8 mouse cellular contexts compared by ENCODE assay signal in the genomic region with DNA sequence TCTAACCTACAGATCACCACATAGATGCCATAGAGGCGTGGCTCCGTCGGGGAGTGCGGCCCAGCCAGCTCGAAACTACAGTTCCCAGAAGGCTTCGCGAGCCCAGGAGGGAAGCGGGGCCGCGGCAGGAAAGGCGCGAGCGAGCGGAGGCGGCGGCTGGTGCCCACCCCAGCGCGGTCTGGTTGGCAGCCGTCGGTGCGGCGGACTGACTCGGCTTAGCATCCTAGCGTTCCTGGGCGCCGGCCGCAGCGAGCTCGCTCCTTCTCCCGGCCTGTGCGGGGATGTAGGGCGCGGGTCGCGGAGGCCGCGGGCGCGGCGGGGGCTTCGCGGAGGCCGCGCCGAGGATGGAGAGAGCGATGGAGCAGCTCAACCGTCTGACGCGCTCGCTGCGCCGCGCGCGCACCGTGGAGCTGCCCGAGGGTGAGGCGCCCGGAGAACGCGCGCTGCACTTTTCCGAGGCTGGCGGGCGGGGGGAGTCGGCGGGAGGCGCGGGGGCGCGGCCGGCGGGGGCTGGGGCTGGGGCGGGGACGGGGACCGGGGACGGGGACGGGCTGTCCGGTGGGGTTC. TPM values are rescaled to one million over a fixed set of nuclear protein-coding genes. Genes with fewer than 3 reads are reported as not detected.
A peak's percentile ranks its signal among the peaks of the same experiment; 100 is the strongest.
DNase-seq lines count a peak whose midpoint lies in the region; ATAC-seq and TF ChIP-seq lines count a peak whose summit lies in the region.

A gene (plus strand): TSS at position 99 of the 567 bp plus-strand sequence.

- under 1% methylated on average over 71 of the region's 79 CpGs for WGBS in embryonic facial prominence, embryonic 10.5 days
- under 1% methylated on average over 58 of the region's 79 CpGs for WGBS in intestine, postnatal 0 days
- WGBS in midbrain, embryonic 10.5 days, result under 1% methylated on average over 76 of the region's 79 CpGs

- H3K9ac ChIP-seq in intestine, postnatal 0 days (ENCODE audit: low read depth, low read length), result peak within 1 kb of the TSS; percentile 78

- DNase-seq in adrenal gland, postnatal 10 days, result peak; percentile 88
- DNase-seq in embryonic facial prominence, embryonic 10.5 days (ENCODE audit: low spot score), result peak; percentile 91
- peak; percentile 87 to 91 for DNase-seq in left cerebral cortex, postnatal 36 days (ENCODE audit: low spot score in 2 of 2)
- DNase-seq in midbrain, embryonic 10.5 days (ENCODE audit: low spot score), result peak; percentile 88
- DNase-seq in right cerebral cortex, postnatal 36 days (ENCODE audit: low spot score in 2 of 2), result peak; percentile 86 to 88
- DNase-seq in urinary bladder, postnatal 4 days (ENCODE audit: low spot score in 2 of 2), result peak; percentile 73 to 78

- intact Hi-C loops in left cerebral cortex, postnatal 36 days (cut with DNase I), result loop anchor here (5.0 kb wide), 1 partner anchor 91 kb away; a partner anchor contains a TSS

- no peaks in the 10 kb centered on the region for H3K9me3 ChIP-seq in embryonic facial prominence, embryonic 10.5 days
- no peaks in the 10 kb centered on the region for H3K9me3 ChIP-seq in intestine, postnatal 0 days (ENCODE audit: control insufficient read depth)
- H3K9me3 ChIP-seq in midbrain, embryonic 10.5 days (replicated peaks), result no peaks in the 10 kb centered on the region

- ATAC-seq in granulocyte monocyte progenitor cell, adult 5-6 weeks (replicated peaks; ENCODE audit: poor library complexity, severe bottlenecking), result peak; percentile 98
- peak; percentile 94 for ATAC-seq in intestine, postnatal 0 days

- peak within 1 kb of the TSS; percentile 91 for H3K4me3 ChIP-seq in embryonic facial prominence, embryonic 10.5 days
- peak within 1 kb of the TSS; percentile 99 for H3K4me3 ChIP-seq in intestine, postnatal 0 days (ENCODE audit: low read depth, low read length)
- peak within 1 kb of the TSS; percentile 88 for H3K4me3 ChIP-seq in midbrain, embryonic 10.5 days

- H3K4me2 ChIP-seq in intestine, postnatal 0 days (replicated peaks; ENCODE audit: low read depth), result peak within 1 kb of the TSS; percentile 76

- TF ChIP-seq CTCF in intestine, postnatal 0 days (IDR thresholded peaks at IDR 0.05; ENCODE audit: low read depth), result no peak

- no peaks in the 10 kb centered on the region for H3K36me3 ChIP-seq in embryonic facial prominence, embryonic 10.5 days (replicated peaks)
- no peaks in the 10 kb centered on the region for H3K36me3 ChIP-seq in intestine, postnatal 0 days (ENCODE audit: control insufficient read depth, insufficient read depth)
- no peaks in the 10 kb centered on the region for H3K36me3 ChIP-seq in midbrain, embryonic 10.5 days

- H3K27me3 ChIP-seq in embryonic facial prominence, embryonic 10.5 days (replicated peaks; ENCODE audit: low read depth, poor library complexity, severe bottlenecking), result no peaks in the 10 kb centered on the region
- no peaks in the 10 kb centered on the region for H3K27me3 ChIP-seq in intestine, postnatal 0 days (replicated peaks; ENCODE audit: control insufficient read depth, insufficient read depth, low read length)
- H3K27me3 ChIP-seq in midbrain, embryonic 10.5 days (ENCODE audit: low read depth, poor library complexity, severe bottlenecking), result no peaks in the 10 kb centered on the region

- peaks cover 6% of the 10 kb centered on the region for H3K4me1 ChIP-seq in embryonic facial prominence, embryonic 10.5 days
- no peaks in the 10 kb centered on the region; the same call in 1 of the 2 replicates for H3K4me1 ChIP-seq in intestine, postnatal 0 days (replicated peaks; ENCODE audit: control insufficient read depth, insufficient read depth, low read length)
- peaks cover 5% of the 10 kb centered on the region for H3K4me1 ChIP-seq in midbrain, embryonic 10.5 days

- H3K27ac ChIP-seq in embryonic facial prominence, embryonic 10.5 days (replicated peaks), result peak within 1 kb of the TSS; percentile 98
- H3K27ac ChIP-seq in intestine, postnatal 0 days (ENCODE audit: low read depth, low read length), result peak within 1 kb of the TSS; percentile 68
- H3K27ac ChIP-seq in midbrain, embryonic 10.5 days (replicated peaks), result peak within 1 kb of the TSS; percentile 94

RNA-seq across cellular contexts. Expression of the gene that starts here (rescaled TPM):
- 10 to 100 TPM in 1 of 2 experiments, 1 to 10 TPM in 1; 8.5 to 10.9 TPM for total RNA-seq in adrenal gland, postnatal 10 days (2021)
- polyA plus RNA-seq in embryonic facial prominence, embryonic 10.5 days (2016; fragmentation: Nextera tagmentation; extraction: Ambion mirVana), result 24.4 and 24.9 TPM in 2 replicates
- 9.9 and 24.0 TPM in 2 replicates for total RNA-seq in granulocyte monocyte progenitor cell, adult 5-6 weeks (2014; fragmentation: Nextera tagmentation)
- 10.3 and 11.7 TPM in 2 replicates for total RNA-seq in granulocyte monocyte progenitor cell, adult 5-6 weeks (2017)
- polyA plus RNA-seq in intestine, postnatal 0 days (2015; fragmentation: Nextera tagmentation; extraction: Ambion mirVana), result 6.1 and 7.4 TPM in 2 replicates
- total RNA-seq in left cerebral cortex, postnatal 36 days (2021), result 10 to 100 TPM; 40.7 to 52.1 TPM
- 19.9 and 21.9 TPM in 2 replicates for polyA plus RNA-seq in midbrain, embryonic 10.5 days (2016; fragmentation: Nextera tagmentation; extraction: Ambion mirVana)

Comparison
In these comparisons a context has a peak if more than half of its experiments do, and no peak if none do; other contexts are left out.
1. Peak in every context shown above with its lines: DNase-seq, ATAC-seq, H3K4me3 ChIP-seq and H3K27ac ChIP-seq.